Mouse (Mus musculus) heart, embryonic 11.5 days (tissue): Measurements from ENCODE around the gene Bdkrb2. TPM values are rescaled to one million over a fixed set of nuclear protein-coding genes. Genes with fewer than 3 reads are reported as not detected.

Experiments used
- ATAC-seq: fragments of 200-750 bp; cut with Nextera tagmentation; replicated peaks from 2 replicates; pipeline ENCODE4 v1.8.0; 2017; ENCODE audit warnings: moderate library complexity; ENCODE audit not compliant: insufficient number of reproducible peaks, low FRiP score, low TSS enrichment
- H3K27ac ChIP-seq: fragments of 300-500 bp; sonication (generic); 2 replicates; pipeline ENCODE4 v1.5.1; 2014; ENCODE audit warnings: mild to moderate bottlenecking, low read depth, low read length
- H3K27me3 ChIP-seq: fragments of 300-500 bp; sonication (generic); 2 replicates; pipeline ENCODE4 v1.6.1; 2014; ENCODE audit warnings: mild to moderate bottlenecking, low read length, mixed read lengths; ENCODE audit not compliant: control insufficient read depth, insufficient read depth
- H3K36me3 ChIP-seq: fragments of 300-500 bp; sonication (generic); 2 replicates; pipeline ENCODE4 v1.6.1; 2014; ENCODE audit warnings: mild to moderate bottlenecking, low read length, moderate library complexity, mixed read lengths; ENCODE audit not compliant: control insufficient read depth, insufficient read depth
- H3K4me1 ChIP-seq: fragments of 300-500 bp; sonication (generic); 2 replicates; pipeline ENCODE4 v1.6.1; 2014; ENCODE audit warnings: low read length; ENCODE audit not compliant: control insufficient read depth, insufficient read depth
- H3K4me2 ChIP-seq: fragments of 300-500 bp; sonication (generic); 2 replicates; pipeline ENCODE4 v1.6.1; 2014; ENCODE audit warnings: mild to moderate bottlenecking, moderate library complexity
- H3K4me3 ChIP-seq: fragments of 300-500 bp; sonication (generic); 2 replicates; pipeline ENCODE4 v1.5.1; 2014; ENCODE audit warnings: low read depth, low read length
- H3K9ac ChIP-seq: fragments of 300-500 bp; sonication (generic); 2 replicates; pipeline ENCODE4 v1.6.1; 2014; ENCODE audit warnings: mild to moderate bottlenecking, low read depth, low read length, moderate library complexity
- H3K9me3 ChIP-seq: fragments of 300-500 bp; sonication (generic); replicated peaks from 2 replicates; pipeline ENCODE4 v1.6.1; 2016; ENCODE audit warnings: low read length; ENCODE audit not compliant: control insufficient read depth
- WGBS: fragments of 180-500 bp; shearing (Covaris S2); extraction: QIAGEN DNeasy Blood & Tissue Kit; methylation state at CpG from one replicate; pipeline ENCODE4 v1.1.7; 2014; ENCODE audit not compliant: insufficient replicate concordance; 5-methylcytosine and 5-hydroxymethylcytosine counted together
- polyA plus RNA-seq: library from polyadenylated mRNA; unstranded; fragments of >200 nt; fragmentation: Nextera tagmentation; extraction: Ambion mirVana; gene quantifications from 2 replicates; pipeline ENCODE4 v1.2.1, GENCODE M21; 2014

Bdkrb2 gene
- polyA plus RNA-seq, 1 experiment from 2014 or later: 0.42 TPM

- 78% methylated on average over 8 of the region's 8 CpGs for WGBS
- Histone ChIP-seq H3K4me1 (peaks cover 21% of the 10 kb centered on the region), H3K4me3 (no peak overlapping the region), H3K9ac (no peak overlapping the region), H3K27ac (no peak overlapping the region), H3K36me3 (no peaks in the 10 kb centered on the region), H3K9me3 (no peaks in the 10 kb centered on the region; the same call in 1 of the 2 replicates), H3K4me2 (no peak overlapping the region), H3K27me3 (no peaks in the 10 kb centered on the region; the same call in 1 of the 2 replicates)
- no peak for ATAC-seq
Observed at GRCm38 (mm10) chr12:105543176-105543575, 19.9 kb upstream of the Bdkrb2 start.

GRCm38 (mm10) chr12:105543751-105544150 is 19.3 kb upstream of the Bdkrb2 start:
- Histone ChIP-seq H3K36me3 (no peaks in the 10 kb centered on the region), H3K27ac (no peak overlapping the region), H3K9me3 (no peaks in the 10 kb centered on the region; the same call in 1 of the 2 replicates), H3K27me3 (no peaks in the 10 kb centered on the region; the same call in 1 of the 2 replicates), H3K4me3 (no peak overlapping the region), H3K4me2 (no peak overlapping the region), H3K4me1 (peaks cover 21% of the 10 kb centered on the region), H3K9ac (no peak overlapping the region)
- WGBS: 56% methylated on average over 6 of the region's 6 CpGs
- no peak for ATAC-seq

DNA sequence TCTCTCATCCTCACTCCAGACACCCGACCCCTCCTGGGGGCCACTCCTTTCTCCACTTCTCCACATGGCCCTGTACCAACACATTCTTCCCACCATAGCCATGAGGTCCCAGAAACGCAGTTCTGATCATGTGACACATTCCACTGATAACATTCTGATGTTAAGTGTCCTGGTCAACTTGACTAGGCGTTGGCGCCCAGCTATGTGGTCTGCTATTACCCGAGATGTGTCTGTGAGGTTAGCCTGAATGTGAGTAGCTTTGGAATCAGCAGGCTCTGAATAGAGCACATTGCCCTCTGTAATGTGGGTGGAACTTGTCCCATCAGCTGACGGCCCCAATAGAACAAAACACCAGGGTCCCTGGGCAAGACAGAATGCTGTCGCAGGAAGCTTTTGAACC is 18.2 kb upstream of the Bdkrb2 start:
- H3K4me1 ChIP-seq: peaks cover 26% of the 10 kb centered on the region
- H3K4me3 ChIP-seq: no peak overlapping the region
- peak; percentile 66; the same call in 1 of the 2 replicates for ATAC-seq
- WGBS: 37% methylated on average over 7 of the region's 7 CpGs
- no peaks in the 10 kb centered on the region; the same call in 1 of the 2 replicates for H3K27me3 ChIP-seq
- no peaks in the 10 kb centered on the region for H3K36me3 ChIP-seq
- no peak overlapping the region for H3K9ac ChIP-seq
- H3K4me2 ChIP-seq: no peak overlapping the region
- H3K27ac ChIP-seq: no peak overlapping the region
- H3K9me3 ChIP-seq: no peaks in the 10 kb centered on the region

DNA sequence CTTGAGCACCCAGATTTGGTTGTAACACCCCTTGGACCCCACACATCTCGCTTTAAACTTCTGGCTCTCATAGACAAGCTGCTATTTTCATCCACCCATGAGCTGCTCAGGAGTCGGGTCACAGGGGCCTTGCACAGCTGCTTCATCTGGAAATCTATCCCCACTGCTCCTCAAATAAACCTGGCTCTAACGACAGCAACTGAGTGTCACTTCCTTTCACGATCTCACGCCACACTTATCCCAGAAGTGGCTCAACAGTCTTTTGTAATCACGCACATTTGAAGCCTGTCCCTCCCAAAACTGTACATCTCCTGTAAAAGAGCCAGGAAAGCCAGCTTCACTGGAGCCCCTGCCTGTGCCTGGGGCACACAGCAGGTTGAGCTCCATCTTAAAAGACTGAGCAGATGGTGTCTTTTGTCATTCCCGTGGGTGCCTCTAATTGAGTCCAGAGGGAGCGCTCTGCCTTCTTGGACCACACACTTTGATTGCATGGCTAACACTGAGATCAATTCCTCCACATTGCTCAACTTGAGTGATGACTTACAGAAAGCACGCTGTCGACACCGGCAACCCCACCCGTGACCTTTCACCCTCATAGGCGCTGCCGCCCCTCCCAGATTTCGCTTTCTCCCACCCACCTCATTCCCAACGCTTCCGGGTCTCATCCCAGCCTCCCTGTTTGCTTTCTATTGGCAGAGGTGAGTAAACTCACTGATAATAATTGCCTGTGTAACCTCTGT is 17.2 kb upstream of the Bdkrb2 start:
- Histone ChIP-seq H3K9me3 (no peaks in the 10 kb centered on the region), H3K4me2 (no peak overlapping the region), H3K9ac (no peak overlapping the region), H3K36me3 (no peaks in the 10 kb centered on the region), H3K27ac (no peak overlapping the region), H3K4me3 (no peak overlapping the region), H3K4me1 (peaks cover 26% of the 10 kb centered on the region), H3K27me3 (no peaks in the 10 kb centered on the region; the same call in 1 of the 2 replicates)
- no peak for ATAC-seq
- whole genome bisulfite sequencing: 34% methylated on average over 17 of the region's 17 CpGs

- ATAC-seq: no peak
- no peaks in the 10 kb centered on the region; the same call in 1 of the 2 replicates for H3K27me3 ChIP-seq
- no peaks in the 10 kb centered on the region for H3K9me3 ChIP-seq
- no peak overlapping the region for H3K9ac ChIP-seq
- peaks cover 27% of the 10 kb centered on the region for H3K4me1 ChIP-seq
- no peak overlapping the region for H3K4me3 ChIP-seq
- H3K4me2 ChIP-seq: no peak overlapping the region
- 58% methylated on average over 6 of the region's 6 CpGs for WGBS
- no peaks in the 10 kb centered on the region for H3K36me3 ChIP-seq
- no peak overlapping the region for H3K27ac ChIP-seq
Observed at GRCm38 (mm10) chr12:105546538-105546937, 16.5 kb upstream of the Bdkrb2 start.

- Histone ChIP-seq H3K4me2 (no peak overlapping the region), H3K9ac (no peak overlapping the region), H3K4me1 (peaks cover 31% of the 10 kb centered on the region), H3K27me3 (no peaks in the 10 kb centered on the region; the same call in 1 of the 2 replicates), H3K4me3 (no peak overlapping the region), H3K36me3 (no peaks in the 10 kb centered on the region), H3K27ac (no peak overlapping the region), H3K9me3 (no peaks in the 10 kb centered on the region)
- no peak for ATAC-seq
- 77% methylated on average over 2 of the region's 2 CpGs for WGBS
Observed at GRCm38 (mm10) chr12:105547151-105547550, 15.9 kb upstream of the Bdkrb2 start.

GRCm38 (mm10) chr12:105548001-105548400 is 15.0 kb upstream of the Bdkrb2 start:
- no peak overlapping the region for H3K9ac ChIP-seq
- no peaks in the 10 kb centered on the region; the same call in 1 of the 2 replicates for H3K27me3 ChIP-seq
- no peak overlapping the region for H3K4me3 ChIP-seq
- ATAC-seq: no peak
- no peak overlapping the region for H3K27ac ChIP-seq
- WGBS: 53% methylated on average over 2 of the region's 2 CpGs
- no peaks in the 10 kb centered on the region for H3K36me3 ChIP-seq
- no peaks in the 10 kb centered on the region for H3K9me3 ChIP-seq
- H3K4me1 ChIP-seq: peaks cover 31% of the 10 kb centered on the region
- no peak overlapping the region for H3K4me2 ChIP-seq

DNA sequence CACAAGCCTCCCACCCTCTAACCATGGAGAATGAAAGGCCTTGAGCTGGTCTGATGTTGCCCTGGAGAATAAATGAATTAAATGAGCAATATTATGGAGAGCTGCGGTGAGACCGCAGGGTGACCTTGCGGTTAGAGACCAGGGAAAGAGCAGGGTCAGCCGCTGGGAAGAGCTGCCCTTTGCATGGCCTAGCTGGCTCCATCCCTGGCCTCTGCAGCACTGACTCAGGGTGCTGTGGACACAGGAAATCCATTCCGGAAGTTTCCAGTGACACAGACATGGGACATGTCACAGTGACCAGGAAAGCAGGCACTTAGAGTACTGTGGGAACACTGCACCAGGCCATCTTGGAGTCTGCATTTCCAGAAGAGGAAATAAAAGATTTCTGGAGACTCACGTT is 14.1 kb upstream of the Bdkrb2 start:
- no peak overlapping the region for H3K4me3 ChIP-seq
- H3K4me2 ChIP-seq: no peak overlapping the region
- no peaks in the 10 kb centered on the region for H3K36me3 ChIP-seq
- no peaks in the 10 kb centered on the region for H3K9me3 ChIP-seq
- peaks cover 31% of the 10 kb centered on the region for H3K4me1 ChIP-seq
- no peak overlapping the region for H3K27ac ChIP-seq
- H3K9ac ChIP-seq: no peak overlapping the region
- no peak for ATAC-seq
- H3K27me3 ChIP-seq: no peaks in the 10 kb centered on the region; the same call in 1 of the 2 replicates
- 73% methylated on average over 6 of the region's 6 CpGs for WGBS
